Mouse (Mus musculus): ENCODE results near the gene Fbxl16.

GRCm38 (mm10) chr17:25829558-25830017, 20.7 kb downstream of the Fbxl16 start:
- TF ChIP-seq CTCF (IDR thresholded peaks at IDR 0.05; ENCODE audit: low read depth) (no peak), EP300 (IDR thresholded peaks at IDR 0.05; ENCODE audit: low read depth) (no peak)
